Mouse (Mus musculus) naive thymus-derived CD4-positive, alpha-beta T cell, adult 2 months (primary cell): ENCODE data around the gene Fam186b.

Experiments used
- DNase-seq: peaks from one replicate; pipeline ENCODE4 v3.0.0-alpha.2; 2011; ENCODE audit warnings: low read depth

The Fam186b gene

DNA sequence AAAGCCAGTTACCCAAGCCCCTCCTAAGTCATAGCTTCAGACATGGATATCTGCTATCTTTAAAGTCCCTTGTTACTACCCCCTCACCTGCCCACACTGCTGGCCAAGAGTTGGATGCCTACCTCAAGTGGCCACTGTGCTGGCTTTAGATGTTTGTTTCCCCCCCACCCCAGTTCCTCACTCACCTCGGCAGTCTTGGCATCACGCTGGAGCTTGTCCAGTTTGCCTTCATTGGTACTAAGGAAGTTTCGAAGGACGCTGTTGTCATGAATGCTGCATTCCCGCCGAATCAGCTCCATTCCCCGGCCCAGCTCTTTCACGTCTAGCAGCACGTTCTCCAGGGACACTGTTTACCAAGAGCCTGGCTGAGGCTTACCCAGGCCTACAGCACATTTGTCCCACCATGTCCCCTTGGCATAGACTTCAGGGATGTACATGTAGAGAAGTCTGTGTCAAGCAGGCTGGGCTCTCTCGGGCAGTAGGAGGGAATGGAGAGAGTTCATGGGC lies 24.5 kb upstream of the Fam186b start:
- DNase-seq: no peak

- no peak for DNase-seq
Observed at GRCm38 (mm10) chr15:99319411-99319871, 23.8 kb upstream of the Fam186b start.

DNA sequence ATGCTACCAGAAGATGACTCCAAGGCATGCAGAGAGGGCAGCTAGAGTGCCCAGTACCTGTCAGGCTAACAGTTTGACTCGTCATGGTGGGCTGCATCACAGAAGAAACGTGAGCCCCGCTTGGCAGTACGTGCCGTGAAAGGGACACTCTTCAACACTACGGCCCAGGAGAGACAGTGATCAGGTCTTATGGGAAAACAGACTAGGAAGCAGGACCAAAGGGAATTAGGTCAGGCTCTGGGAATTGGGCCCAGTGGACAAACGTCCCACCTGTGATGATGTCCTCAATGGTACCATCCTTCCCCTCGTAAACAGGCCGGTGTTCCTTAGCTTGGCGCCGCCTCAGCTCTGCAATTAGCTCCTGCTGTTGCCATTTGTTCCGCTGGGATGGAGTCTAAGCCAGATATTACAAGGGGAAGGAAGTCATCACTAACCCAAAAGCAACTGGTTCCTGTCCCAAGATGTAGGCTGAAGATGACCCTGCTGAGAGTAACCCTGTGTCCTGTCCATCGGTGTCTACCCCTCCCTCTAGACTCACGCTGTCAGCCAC lies 23.2 kb upstream of the Fam186b start:
- no peak for DNase-seq

DNA sequence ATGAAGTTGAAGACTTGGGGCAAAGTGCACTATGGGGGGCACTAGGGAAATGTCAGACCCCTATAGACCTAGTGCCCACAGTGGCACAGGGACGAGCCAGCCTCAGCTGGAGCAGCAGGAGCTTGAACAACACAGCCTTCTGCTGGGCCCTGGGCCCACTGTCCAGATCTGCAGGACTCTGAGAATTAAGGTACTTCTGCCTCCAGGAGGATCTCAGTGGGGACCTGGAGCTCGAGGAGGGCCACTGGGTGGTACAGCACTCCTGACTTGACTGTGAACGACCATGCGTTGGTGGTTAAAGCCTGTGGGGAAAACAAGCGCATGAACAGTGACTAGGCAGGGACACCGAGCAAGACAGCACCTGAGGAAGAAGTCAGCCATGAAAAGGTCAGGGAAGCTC lies 22.4 kb upstream of the Fam186b start:
- DNase-seq: no peak

DNA sequence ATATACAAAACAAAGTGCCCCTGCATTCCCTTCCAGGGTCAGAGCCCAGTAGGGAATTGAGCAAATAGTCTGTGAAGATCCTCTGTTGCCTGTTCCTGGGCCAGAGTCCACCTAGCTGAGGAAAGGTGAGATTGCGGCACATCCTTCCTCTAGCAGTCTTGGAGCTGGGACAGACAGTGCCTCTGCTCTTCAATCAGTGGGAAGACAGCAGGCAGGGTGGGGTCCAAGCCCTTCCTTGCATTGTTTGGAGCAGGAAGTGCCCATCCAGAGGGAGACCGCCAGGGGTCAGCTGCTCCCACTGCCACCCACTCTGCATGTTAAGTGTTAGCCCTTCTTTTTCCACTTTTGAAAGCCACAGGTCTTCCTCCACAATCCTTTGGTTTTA lies 21.6 kb upstream of the Fam186b start:
- DNase-seq: no peak

DNA sequence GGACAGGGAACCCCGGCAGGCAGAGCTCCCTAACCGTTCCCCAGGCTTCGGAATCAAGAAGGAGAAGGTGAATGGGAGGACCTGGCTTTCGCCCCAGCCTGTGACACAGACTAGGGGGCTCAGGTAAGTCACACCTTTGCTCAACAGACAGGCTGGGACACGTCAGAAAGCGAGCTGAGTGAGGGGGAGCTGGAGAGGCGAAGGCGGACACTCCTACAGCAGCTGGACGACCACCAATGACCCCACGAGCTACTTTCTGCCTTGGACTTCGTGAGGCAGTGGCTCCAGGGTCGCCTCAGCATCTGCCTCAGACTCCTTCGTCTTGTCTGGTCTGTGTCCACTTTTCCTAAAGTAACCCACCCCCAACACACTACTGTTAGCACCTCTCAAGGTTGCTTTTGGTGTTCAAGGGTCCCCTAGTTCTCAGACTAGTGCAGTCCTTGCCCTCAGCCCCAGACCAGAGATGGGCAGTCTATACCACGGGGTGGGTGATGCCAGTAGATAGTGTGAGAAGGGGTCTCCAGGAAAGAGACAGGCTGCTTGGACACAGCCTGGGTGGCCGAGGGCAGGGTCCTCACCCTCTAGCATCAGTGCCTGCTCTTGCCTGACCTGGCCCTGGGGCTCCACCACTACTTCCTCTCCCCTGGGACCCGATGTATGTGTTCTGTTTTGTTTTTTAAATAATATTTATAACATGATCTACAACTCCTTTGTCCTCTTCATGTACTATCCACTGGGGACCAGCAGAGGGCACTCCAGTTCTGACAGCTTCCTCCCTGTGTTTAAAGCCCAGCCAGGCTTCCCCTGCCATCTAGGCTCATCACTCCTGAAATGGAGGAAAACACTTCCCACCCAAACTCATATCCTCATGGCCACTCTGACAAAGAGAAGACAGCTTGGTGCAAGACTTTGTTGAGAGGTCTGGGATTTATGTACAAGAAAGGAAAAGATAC lies 20.9 kb upstream of the Fam186b start:
- DNase-seq: peak; percentile 84

DNA sequence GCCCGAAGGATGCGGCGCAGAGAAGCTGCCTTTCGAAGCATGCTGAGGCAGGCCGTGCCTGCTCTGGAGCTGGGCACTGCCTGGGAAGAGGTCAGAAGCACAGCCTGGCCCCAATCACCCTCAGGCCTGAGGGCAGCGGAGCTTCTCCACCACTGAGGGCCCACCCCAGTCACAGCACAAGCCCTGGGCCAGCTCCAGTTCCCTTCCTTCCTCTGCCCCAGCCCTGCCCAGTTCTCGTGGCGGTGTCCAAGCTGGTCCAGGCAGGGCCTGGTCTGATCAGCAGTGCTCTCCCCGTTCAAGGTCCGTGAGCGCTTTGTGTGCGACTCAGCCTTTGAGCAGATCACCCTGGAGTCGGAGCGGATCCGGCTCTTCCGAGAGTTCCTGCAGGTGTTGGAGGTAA lies 19.2 kb upstream of the Fam186b start:
- DNase-seq: no peak

DNA sequence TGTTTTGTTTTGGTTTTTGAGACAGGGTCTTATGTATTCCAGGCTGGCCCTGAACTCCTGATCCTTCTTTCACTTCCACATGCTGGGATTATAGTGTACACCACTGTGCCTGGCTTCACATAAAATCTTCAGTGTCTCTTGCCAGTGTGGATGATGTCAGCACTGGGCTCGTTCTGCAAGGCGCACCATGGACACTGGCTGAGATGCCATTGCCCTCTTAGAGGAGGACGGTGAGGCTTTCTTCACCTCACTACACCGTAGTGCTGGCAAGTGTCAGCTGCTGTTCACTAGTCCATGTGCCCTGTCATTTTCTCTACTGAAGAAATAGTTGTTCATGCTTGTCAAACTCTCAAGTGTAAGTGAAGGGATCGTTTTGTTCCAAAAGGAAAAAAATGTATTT lies 14.9 kb upstream of the Fam186b start:
- no peak for DNase-seq

DNA sequence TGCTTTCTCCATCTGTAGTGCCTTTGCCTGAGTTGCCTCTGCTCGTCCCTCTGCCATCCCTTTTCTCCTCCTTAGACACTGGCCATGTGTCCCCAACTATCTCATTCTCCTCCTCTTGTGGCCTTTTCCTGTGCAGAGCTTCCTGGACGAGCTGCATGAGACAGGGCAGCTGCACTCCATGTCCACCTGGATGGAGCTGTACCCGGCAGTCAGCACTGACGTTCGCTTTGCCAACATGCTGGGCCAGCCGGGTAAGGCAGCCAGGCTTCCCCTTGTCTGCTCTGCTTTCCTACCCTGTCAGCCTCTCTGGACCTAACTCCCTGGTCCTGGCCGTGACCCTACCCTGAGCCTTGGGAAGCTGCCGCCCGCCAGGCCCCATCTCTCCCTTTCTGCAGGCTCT lies 13.9 kb upstream of the Fam186b start:
- DNase-seq: no peak

DNA sequence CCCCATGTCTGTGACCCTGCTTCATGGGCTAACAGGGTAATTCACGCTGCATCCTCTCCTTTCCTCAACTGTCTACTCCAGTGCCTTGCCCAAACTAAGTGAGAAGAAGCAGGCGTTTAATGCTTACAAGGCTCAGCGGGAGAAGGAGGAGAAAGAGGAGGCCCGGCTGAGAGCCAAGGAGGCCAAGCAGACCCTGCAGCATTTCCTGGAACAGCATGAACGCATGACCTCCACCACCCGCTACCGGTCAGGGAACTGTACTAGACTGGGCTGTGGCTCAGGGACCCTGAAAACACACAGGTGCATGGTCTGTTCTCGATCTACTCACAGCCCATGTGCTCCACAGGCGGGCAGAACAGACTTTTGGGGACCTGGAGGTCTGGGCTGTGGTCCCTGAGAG lies 11.8 kb upstream of the Fam186b start:
- DNase-seq: no peak

DNA sequence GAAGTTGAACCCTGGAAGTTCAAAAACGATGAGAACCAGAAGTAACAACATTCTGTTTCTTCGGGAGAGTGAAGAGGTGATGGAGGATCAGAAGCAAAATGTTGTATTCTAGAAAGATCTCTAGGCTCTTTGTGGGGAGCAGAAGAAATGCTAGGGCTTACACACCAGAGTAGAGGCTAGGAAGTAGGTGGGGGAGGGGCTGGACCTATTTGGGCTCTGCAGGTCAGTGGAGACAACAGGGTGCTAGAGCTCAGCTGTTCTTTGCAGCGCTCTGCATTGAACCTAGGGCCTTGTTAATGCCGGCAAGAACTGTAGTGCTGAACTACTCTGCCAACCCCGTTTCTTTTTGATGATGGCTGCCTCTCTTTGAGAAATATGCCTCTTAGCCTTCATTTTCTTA lies 525 bp upstream of the Fam186b start:
- peak; percentile 39 for DNase-seq

DNA sequence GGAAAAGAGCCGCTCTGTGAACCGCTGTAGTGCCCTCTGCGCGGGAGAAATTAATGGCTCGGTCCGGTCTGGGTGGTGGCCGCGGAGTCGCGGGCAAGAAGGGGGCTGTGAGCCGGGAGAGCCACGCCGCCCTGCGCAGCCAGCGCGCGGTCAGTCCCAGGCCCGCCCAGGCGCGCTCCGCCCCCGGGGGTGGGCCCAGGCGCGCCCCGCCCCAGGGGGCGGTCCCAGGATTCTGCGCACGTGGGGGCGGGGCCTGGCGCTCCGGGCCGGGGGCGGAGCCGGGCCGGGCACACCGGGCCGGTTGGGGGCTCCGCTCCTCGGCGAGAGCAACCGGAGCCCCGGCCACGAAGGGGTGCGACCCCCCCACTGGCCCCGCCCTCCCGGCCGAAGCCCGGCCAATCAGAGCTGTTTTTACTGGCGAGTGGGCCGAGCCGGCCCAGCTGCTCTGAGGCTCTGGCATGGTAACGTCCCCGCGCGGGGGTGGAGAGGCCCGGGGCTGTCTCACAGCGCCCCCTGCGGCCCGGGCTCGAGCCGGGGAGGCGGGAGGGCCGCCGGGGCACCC lies 794 bp downstream of the Fam186b start, which contains the start of gene Prpf40b:
TSS of gene Prpf40b (plus strand) at position 275 of the 562 bp plus-strand sequence.
- peak; percentile 91 for DNase-seq

GRCm38 (mm10) chr15:99294287-99294686 lies 1.4 kb downstream of the Fam186b start:
- peak; percentile 65 for DNase-seq

DNA sequence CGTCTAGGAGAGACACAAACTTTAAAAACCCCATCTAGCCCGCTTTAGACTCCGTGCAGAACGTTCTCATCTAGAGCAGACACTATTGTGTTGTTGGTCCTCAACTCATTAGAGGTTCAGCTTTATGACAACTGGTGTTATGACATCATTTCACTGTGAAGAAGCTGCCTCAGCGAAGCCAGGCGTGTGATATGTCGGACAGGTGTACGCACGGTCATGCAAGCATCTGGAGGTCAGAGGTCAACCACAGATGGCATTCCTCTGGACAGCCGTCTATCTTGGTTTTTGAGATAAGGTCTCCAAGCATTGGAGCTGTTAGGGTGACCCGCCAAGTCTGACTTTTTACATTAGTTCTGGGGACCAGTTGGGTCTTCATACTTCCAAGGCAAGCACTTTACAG lies 5.1 kb downstream of the Fam186b start:
- no peak for DNase-seq

DNA sequence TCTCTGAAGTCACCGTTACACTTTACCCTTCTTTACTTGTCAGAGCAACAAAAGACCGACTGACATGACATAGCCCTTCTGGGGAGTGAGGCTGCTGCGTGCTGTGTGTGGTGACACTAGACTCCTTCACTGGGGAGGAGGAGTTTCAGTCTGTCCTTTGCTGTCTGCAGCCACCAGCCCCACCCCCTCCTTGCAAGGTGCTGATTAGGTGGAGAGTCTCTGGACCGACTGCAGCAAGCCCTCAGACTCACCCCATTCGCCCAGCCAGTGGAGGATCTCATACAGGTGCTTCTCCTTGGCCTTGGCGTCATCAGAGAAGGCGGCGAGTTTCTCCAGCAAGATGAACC lies 10.5 kb downstream of the Fam186b start:
- DNase-seq: no peak

DNA sequence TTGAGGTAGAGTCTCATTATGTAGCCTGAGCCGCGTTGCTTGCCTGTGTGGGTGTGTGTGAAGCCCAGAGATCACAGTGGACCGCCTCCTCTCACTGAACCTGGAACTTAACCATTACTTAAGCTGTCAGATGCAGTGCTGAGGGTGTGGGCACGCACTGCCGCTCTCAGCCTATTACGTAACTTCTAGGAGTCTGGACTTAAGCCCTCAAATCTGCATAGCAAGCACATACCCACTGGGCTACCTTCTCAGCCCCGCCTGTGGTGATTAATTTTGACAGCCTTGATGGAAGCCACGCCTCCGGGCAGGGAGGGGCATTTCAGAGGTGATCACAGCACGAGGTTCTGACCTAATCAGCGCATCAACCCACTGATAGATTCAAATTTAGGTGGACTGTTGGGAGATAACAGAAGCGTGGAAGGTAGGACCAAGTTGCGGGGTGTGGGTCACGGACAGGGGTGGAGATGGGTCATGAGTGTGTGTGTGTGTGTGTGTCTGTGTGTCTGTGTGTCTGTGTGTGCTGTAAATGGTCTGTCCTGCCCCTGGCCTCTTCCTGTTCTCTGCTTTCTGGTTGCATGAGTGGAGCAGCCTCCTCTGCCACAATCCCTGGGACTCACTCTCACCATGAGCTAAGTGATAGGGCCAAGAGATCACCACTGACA lies 11.0 kb downstream of the Fam186b start:
- no peak for DNase-seq

GRCm38 (mm10) chr15:99283456-99283855 lies 12.2 kb downstream of the Fam186b start:
- DNase-seq: peak; percentile 47

- no peak for DNase-seq
Observed at GRCm38 (mm10) chr15:99278271-99278670, 17.4 kb downstream of the Fam186b start.

DNA sequence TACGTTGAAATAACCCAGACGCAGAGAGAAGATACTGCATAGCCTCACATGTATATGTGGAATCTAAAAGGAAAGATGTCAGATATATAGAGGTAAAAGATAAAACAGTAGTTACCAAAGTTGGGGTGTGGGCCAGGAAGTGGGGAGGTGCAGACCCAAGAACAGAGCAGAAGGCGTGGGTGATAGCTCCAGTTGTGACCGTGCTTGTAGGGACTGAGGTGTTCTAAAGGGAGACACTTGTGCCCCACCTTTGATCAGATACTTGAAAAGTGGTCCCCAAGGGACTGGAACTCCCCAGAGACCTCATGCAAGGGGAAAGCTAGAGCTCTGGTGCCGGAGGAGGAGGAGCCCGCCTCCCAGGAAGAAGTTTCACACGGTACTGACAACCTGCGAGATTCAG lies 19.6 kb downstream of the Fam186b start:
- peak; percentile 70 for DNase-seq

DNA sequence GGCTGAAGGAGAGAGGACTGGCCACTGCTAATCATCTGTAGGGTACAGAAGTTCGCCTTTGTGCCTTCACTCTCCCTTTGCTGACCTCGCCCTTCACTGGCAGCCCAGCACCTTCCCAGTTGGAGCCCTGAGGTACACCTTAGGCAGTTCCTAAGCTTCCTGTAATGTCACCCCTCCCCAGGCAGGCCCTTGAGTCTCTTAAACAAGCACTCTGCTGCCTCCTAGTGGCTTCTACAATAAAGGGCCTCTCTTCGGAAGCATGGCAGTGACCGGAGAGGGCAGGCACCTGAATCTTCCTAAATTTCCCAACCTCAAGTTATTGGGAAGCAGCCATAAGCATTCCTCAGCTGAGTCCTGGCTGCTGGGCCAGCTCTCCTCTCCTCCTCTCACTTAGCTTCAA lies 30.0 kb downstream of the Fam186b start:
- peak; percentile 91 for DNase-seq

DNA sequence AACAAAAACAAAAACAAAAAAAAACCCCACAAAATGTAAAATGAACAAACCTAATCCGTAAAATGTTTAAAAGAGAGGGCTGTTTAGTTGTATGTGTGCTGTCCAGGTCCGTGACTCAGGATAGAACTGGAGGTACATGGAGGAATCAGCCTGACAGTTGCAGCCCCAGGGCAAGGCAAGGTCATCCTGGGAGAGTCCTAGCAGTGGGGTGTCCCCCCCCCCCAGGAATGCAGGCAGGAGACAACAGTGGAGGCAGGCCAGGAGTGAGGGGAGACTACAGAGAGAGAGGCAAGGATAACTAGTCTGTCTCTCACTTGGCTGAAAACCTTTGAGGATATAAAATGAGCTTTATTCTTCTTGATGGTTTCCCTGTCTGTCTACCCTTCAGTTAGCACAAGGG lies 31.3 kb downstream of the Fam186b start:
- no peak for DNase-seq

DNA sequence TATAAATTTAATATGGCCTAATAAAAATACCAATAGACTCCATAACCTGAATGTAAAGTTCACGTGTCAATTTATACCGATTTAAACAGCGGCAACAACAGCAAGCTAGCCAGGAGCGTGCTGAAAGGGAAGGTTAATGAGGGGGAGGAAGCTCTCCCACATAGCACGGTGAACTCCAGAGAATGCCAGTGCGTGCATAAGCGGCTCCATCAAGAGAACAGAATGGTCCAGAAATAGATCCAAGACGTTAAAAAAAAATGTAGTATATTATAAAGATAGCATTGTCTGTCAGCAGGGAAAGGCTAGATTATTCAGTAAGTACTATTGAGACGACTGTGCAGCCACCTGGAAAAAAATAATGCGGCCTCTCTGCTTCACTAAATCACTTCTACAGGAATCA lies 33.0 kb downstream of the Fam186b start:
- DNase-seq: no peak
